Comparison of ENCODE assay signal across 9 mouse cellular contexts in the genomic region with DNA sequence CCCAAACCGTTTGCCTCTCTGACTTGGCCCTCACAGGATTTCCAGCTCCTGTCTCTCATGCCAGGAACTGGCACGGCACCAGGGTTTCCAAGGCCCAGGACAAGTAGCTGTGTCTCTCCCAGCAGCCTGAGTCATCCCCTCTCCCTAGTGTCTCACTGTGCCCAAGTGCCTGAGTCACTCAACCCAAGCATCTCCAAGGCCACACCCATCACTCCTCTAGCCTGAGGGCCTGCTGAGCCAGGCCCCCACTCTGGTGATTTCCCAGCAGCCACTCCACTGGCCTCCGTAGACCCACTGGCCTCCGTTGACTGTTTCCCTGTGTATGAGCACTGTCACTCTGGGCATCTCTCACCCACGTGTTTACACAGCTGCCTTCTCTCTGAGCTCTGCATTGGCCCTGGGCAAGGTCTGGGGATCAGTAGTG. TPM values are rescaled to one million over a fixed set of nuclear protein-coding genes. Genes with fewer than 3 reads are reported as not detected.
DNase-seq lines count a peak whose midpoint lies in the region; ATAC-seq and TF ChIP-seq lines count a peak whose summit lies in the region.
"Had no signal": no experiment of that assay in that cellular context is flagged by ENCODE, and none has a peak within 500 bp of the region (broad histone marks: within the 10 kb centered on the region; RNA-seq: fewer than 3 reads in every experiment).

No protein-coding gene starts in this region.

- no peak for TF ChIP-seq POLR2A in limb, embryonic 14.5 days (IDR thresholded peaks at IDR 0.05; ENCODE audit: borderline replicate concordance, extremely low read depth, insufficient read depth, insufficient read length)

- peaks cover 4% of the 10 kb centered on the region; the same call in 1 of the 2 replicates for H3K36me3 ChIP-seq in forebrain, postnatal 0 days (ENCODE audit: insufficient read depth)
- H3K36me3 ChIP-seq in hindbrain, embryonic 16.5 days (ENCODE audit: control insufficient read depth, insufficient read depth, low read length): no peaks in the 10 kb centered on the region
- no peaks in the 10 kb centered on the region for H3K36me3 ChIP-seq in limb, embryonic 14.5 days (ENCODE audit: control insufficient read depth, insufficient read depth, low read length)

- H3K4me1 ChIP-seq in forebrain, postnatal 0 days (ENCODE audit: insufficient read depth): no peaks in the 10 kb centered on the region
- H3K4me1 ChIP-seq in hindbrain, embryonic 16.5 days (ENCODE audit: control insufficient read depth, insufficient read depth, low read depth, low read length): peaks cover 31% of the 10 kb centered on the region
- H3K4me1 ChIP-seq in limb, embryonic 14.5 days (ENCODE audit: control insufficient read depth, insufficient read depth, low read length): 0 out of 2 replicates have a peak, but pooled peaks cover 3% of the 10 kb centered on the region

- H3K4me2 ChIP-seq in forebrain, postnatal 0 days (ENCODE audit: low read depth): no peak overlapping the region
- no peak overlapping the region for H3K4me2 ChIP-seq in hindbrain, embryonic 16.5 days (ENCODE audit: low read length)
- H3K4me2 ChIP-seq in limb, embryonic 14.5 days (replicated peaks; ENCODE audit: low read depth, low read length, severe bottlenecking): no peak overlapping the region

- H3K27ac ChIP-seq in forebrain, postnatal 0 days (ENCODE audit: low read depth, low read length): no peak overlapping the region
- H3K27ac ChIP-seq in hindbrain, embryonic 16.5 days (ENCODE audit: low read depth, low read length): peak overlapping the region; percentile 70; the same call in 1 of the 2 replicates
- no peak overlapping the region for H3K27ac ChIP-seq in limb, embryonic 14.5 days (replicated peaks; ENCODE audit: low read depth, low read length)

- no peaks in the 10 kb centered on the region for H3K9me3 ChIP-seq in forebrain, postnatal 0 days (ENCODE audit: low read length)
- no peaks in the 10 kb centered on the region for H3K9me3 ChIP-seq in hindbrain, embryonic 16.5 days (ENCODE audit: control insufficient read depth, low read length)
- H3K9me3 ChIP-seq in limb, embryonic 14.5 days (ENCODE audit: control insufficient read depth, low read length): no peaks in the 10 kb centered on the region
- H3K9me3 ChIP-seq: megakaryocyte, embryonic 14.5 days had no signal

- no peak overlapping the region for H3K4me3 ChIP-seq in forebrain, postnatal 0 days (ENCODE audit: low read depth, low read length)
- no peak overlapping the region for H3K4me3 ChIP-seq in hindbrain, embryonic 16.5 days (ENCODE audit: low read length)
- no peak overlapping the region for H3K4me3 ChIP-seq in limb, embryonic 14.5 days (replicated peaks; ENCODE audit: low read length)
- H3K4me3 ChIP-seq: megakaryocyte, embryonic 14.5 days had no signal

- WGBS in forebrain, postnatal 0 days: 51% methylated on average over 5 of the region's 5 CpGs
- 23% methylated on average over 5 of the region's 5 CpGs for WGBS in hindbrain, embryonic 16.5 days
- WGBS in limb, embryonic 14.5 days: 63% methylated on average over 5 of the region's 5 CpGs

- no peaks in the 10 kb centered on the region for H3K27me3 ChIP-seq in forebrain, postnatal 0 days (ENCODE audit: insufficient read depth, low read length)
- H3K27me3 ChIP-seq in hindbrain, embryonic 16.5 days (replicated peaks; ENCODE audit: control insufficient read depth, insufficient read depth, low read length): no peaks in the 10 kb centered on the region
- no peaks in the 10 kb centered on the region for H3K27me3 ChIP-seq in limb, embryonic 14.5 days (ENCODE audit: control insufficient read depth, insufficient read depth, low read length)

- TF ChIP-seq CTCF in forebrain, postnatal 0 days (IDR thresholded peaks at IDR 0.05; ENCODE audit: low read depth): no peak

- peak; percentile 70 for ATAC-seq in forebrain, postnatal 0 days
- peak; percentile 79 for ATAC-seq in hindbrain, embryonic 16.5 days
- ATAC-seq in limb, embryonic 14.5 days (ENCODE audit: low FRiP score, low read depth): 0 out of 2 replicates have a peak, but pooled peaks have one; percentile 37
- no peak for ATAC-seq in megakaryocyte, adult 5-6 weeks (ENCODE audit: poor library complexity, severe bottlenecking)

- peak; percentile 28 for DNase-seq in embryo, embryonic 11 days
- DNase-seq in embryo, embryonic 9.5 days (ENCODE audit: extremely low spot score): no peak
- peak; percentile 76 for DNase-seq in cerebellum, adult 11 months
- DNase-seq in forebrain, postnatal 0 days: peak; percentile 21
- no peak for DNase-seq in limb, embryonic 14.5 days (ENCODE audit: low spot score)
- DNase-seq in right cerebral cortex, adult 18-20 months: peak; percentile 81

- no peak overlapping the region for H3K9ac ChIP-seq in forebrain, postnatal 0 days
- no peak overlapping the region for H3K9ac ChIP-seq in hindbrain, embryonic 16.5 days (ENCODE audit: low read depth, low read length)
- no peak overlapping the region for H3K9ac ChIP-seq in limb, embryonic 14.5 days (ENCODE audit: low read depth, low read length, severe bottlenecking)

RNA-seq across cellular contexts. Expression of a gene that starts 37.7 kb away (rescaled TPM):
- total RNA-seq in forebrain, postnatal 0 days (2014; rRNA removed): 187 and 234 TPM in 2 replicates
- 71.9 and 98.0 TPM in 2 replicates for polyA plus RNA-seq in forebrain, postnatal 0 days (2015; fragmentation: Nextera tagmentation; extraction: Ambion mirVana)
- polyA plus RNA-seq in hindbrain, embryonic 16.5 days (2015; fragmentation: Nextera tagmentation; extraction: Ambion mirVana): 127 and 137 TPM in 2 replicates
- polyA plus RNA-seq in limb, embryonic 14.5 days (2012; rRNA removed): 3.5 and 3.6 TPM in 2 replicates
- polyA plus RNA-seq in limb, embryonic 14.5 days (2014; fragmentation: Nextera tagmentation; extraction: Ambion mirVana): 6.3 and 6.4 TPM in 2 replicates
- 0.07 and 0.25 TPM in 2 replicates for total RNA-seq in megakaryocyte, adult 5-6 weeks (2015)
- 0.22 and 0.94 TPM in 2 replicates for total RNA-seq in megakaryocyte, adult 5-6 weeks (2017)

RNA-seq across cellular contexts. Expression of a gene that starts 48.1 kb away (rescaled TPM):
- 127 and 160 TPM in 2 replicates for total RNA-seq in forebrain, postnatal 0 days (2014; rRNA removed)
- polyA plus RNA-seq in forebrain, postnatal 0 days (2015; fragmentation: Nextera tagmentation; extraction: Ambion mirVana): 117 and 121 TPM in 2 replicates
- polyA plus RNA-seq in hindbrain, embryonic 16.5 days (2015; fragmentation: Nextera tagmentation; extraction: Ambion mirVana): 261 and 355 TPM in 2 replicates
- 1,525 and 1,858 TPM in 2 replicates for polyA plus RNA-seq in limb, embryonic 14.5 days (2012; rRNA removed)
- polyA plus RNA-seq in limb, embryonic 14.5 days (2014; fragmentation: Nextera tagmentation; extraction: Ambion mirVana): 790 and 834 TPM in 2 replicates
- 0.23 and 0.76 TPM in 2 replicates for total RNA-seq in megakaryocyte, adult 5-6 weeks (2015)
- 0.37 and 0.73 TPM in 2 replicates for total RNA-seq in megakaryocyte, adult 5-6 weeks (2017)

Comparison
In these comparisons a context has a peak if more than half of its experiments do, and no peak if none do; other contexts are left out.
1. DNase-seq: peak in embryo, embryonic 11 days (single experiment), cerebellum, adult 11 months (single experiment), forebrain, postnatal 0 days (single experiment) and right cerebral cortex, adult 18-20 months (single experiment); none in embryo, embryonic 9.5 days (single experiment) and limb, embryonic 14.5 days (single experiment).